Comparison of ENCODE assay signal across 8 mouse cellular contexts in the genomic region with DNA sequence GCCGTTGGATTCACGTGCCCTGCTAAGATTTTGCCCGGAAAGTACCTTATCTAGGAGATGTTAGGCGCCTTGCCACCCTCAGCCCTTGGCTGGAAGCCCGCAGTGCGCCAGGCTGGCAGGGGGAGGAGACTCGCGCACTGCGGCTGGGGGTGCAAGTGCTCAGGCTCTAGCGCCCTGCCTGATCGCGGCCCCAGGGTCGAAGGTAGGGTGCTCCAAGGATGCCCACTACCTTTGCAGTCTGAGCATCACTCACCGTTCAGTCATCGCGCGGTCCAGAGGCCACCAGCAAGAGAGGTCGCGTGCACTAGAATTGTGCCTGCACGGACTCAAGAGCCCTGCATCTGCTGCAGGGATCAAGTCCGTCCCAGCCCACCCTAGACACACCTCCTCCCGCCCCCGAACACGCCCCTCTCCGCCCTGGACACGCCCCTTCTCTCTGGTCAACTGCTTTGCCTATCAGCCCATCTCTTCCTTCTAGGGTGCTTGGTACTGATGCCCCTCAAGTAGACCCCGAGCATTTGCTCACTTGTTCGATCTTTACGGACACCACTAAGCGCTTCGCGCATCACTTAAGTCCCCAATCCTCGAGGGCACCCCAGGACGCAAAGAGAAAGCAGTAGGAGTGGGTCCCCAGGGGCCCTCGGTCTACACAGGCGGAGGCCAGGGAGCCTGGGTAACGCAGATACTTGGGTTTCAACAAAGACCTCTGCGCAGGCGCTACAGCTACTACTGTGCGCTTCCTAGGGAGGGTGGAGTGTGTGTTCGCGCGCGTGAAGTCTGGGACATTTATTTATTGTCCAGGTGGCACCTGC. TPM values are rescaled to one million over a fixed set of nuclear protein-coding genes. Genes with fewer than 3 reads are reported as not detected.
DNase-seq lines count a peak whose midpoint lies in the region; ATAC-seq and TF ChIP-seq lines count a peak whose summit lies in the region.

A gene (minus strand): TSS at position 482 of the 812 bp plus-strand sequence.

- DNase-seq in T-cell, adult 2 months (ENCODE audit: low spot score): peak; percentile 39
- peak; percentile 63 to 83 for DNase-seq in cerebellum, postnatal 4 days (ENCODE audit: low spot score in 2 of 2)
- peak; percentile 88 for DNase-seq in gastrocnemius, adult 2 months
- DNase-seq in layer of hippocampus, postnatal 36 days: peak; percentile 73 to 75
- DNase-seq in lung, postnatal 25 days (ENCODE audit: low spot score): peak; percentile 88
- peak; percentile 87 for DNase-seq in ovary, postnatal 36 days (ENCODE audit: low spot score)
- DNase-seq in thymus, postnatal 25 days: peak; percentile 81

- peak within 1 kb of the TSS; percentile 72 for H3K27ac ChIP-seq in gastrocnemius, adult 2 months
- peak within 1 kb of the TSS; percentile 74 for H3K27ac ChIP-seq in hindbrain, embryonic 15.5 days (replicated peaks)

- no peaks in the 10 kb centered on the region for H3K27me3 ChIP-seq in hindbrain, embryonic 15.5 days

- no peaks in the 10 kb centered on the region for H3K36me3 ChIP-seq in hindbrain, embryonic 15.5 days

- ATAC-seq in hindbrain, embryonic 15.5 days (ENCODE audit: low FRiP score, low read depth): peak; percentile 91

- peak within 1 kb of the TSS; percentile 74 for H3K4me3 ChIP-seq in gastrocnemius, adult 2 months
- peak within 1 kb of the TSS; percentile 55 for H3K4me3 ChIP-seq in hindbrain, embryonic 15.5 days

- H3K4me2 ChIP-seq in hindbrain, embryonic 15.5 days: peak within 1 kb of the TSS; percentile 93

- intact Hi-C loops in gastrocnemius, adult 2 months (cut with DNase I): no loop called here

- H3K9me3 ChIP-seq in hindbrain, embryonic 15.5 days: no peaks in the 10 kb centered on the region

- H3K4me1 ChIP-seq in hindbrain, embryonic 15.5 days (replicated peaks): peaks cover 44% of the 10 kb centered on the region

- peak within 1 kb of the TSS; percentile 58 for H3K9ac ChIP-seq in hindbrain, embryonic 15.5 days

- WGBS in hindbrain, embryonic 15.5 days: under 1% methylated on average over 44 of the region's 44 CpGs

- TF ChIP-seq CTCF in gastrocnemius, adult 2 months (IDR thresholded peaks at IDR 0.05): no peak

RNA-seq across cellular contexts. Expression of the gene that starts here (rescaled TPM):
- total RNA-seq in gastrocnemius, adult 2 months (2021): 1 to 10 TPM; 1.7 to 2.3 TPM
- 29.4 and 29.9 TPM in 2 replicates for polyA plus RNA-seq in hindbrain, embryonic 15.5 days (2015; fragmentation: Nextera tagmentation; extraction: Ambion mirVana)
- total RNA-seq in layer of hippocampus, postnatal 36 days (2021): 1 to 10 TPM; 2.6 to 2.7 TPM

Comparison
In these comparisons a context has a peak if more than half of its experiments do, and no peak if none do; other contexts are left out.
1. Peak in every context shown above with its lines: DNase-seq, ATAC-seq, H3K4me3 ChIP-seq and H3K27ac ChIP-seq.